Mouse (Mus musculus): ENCODE measurements around the gene Vti1a.

Gene Vti1a

GRCm38 (mm10) chr19:55561469-55561868, 245.4 kb downstream of the Vti1a start:
- DNase-seq (ENCODE audit: low spot score) = no peak

GRCm38 (mm10) chr19:55562487-55563147, 246.5 kb downstream of the Vti1a start:
- DNase-seq (ENCODE audit: low spot score) = no peak

GRCm38 (mm10) chr19:55563148-55563651, 247.1 kb downstream of the Vti1a start:
- no peak for DNase-seq (ENCODE audit: low spot score)

GRCm38 (mm10) chr19:55564104-55564938, 248.2 kb downstream of the Vti1a start:
- no peak for DNase-seq (ENCODE audit: low spot score)

- no peak for DNase-seq (ENCODE audit: low spot score)
Measured at GRCm38 (mm10) chr19:55565111-55565510, 249.0 kb downstream of the Vti1a start.

GRCm38 (mm10) chr19:55565523-55566369, 249.7 kb downstream of the Vti1a start:
- no peak for DNase-seq (ENCODE audit: low spot score)

- DNase-seq (ENCODE audit: low spot score) = no peak
Measured at GRCm38 (mm10) chr19:55569114-55569513, 253.0 kb downstream of the Vti1a start.

GRCm38 (mm10) chr19:55569894-55570293, 253.8 kb downstream of the Vti1a start:
- DNase-seq (ENCODE audit: low spot score) = no peak

- DNase-seq (ENCODE audit: low spot score) = no peak
Measured at GRCm38 (mm10) chr19:55570520-55571296, 254.6 kb downstream of the Vti1a start.

GRCm38 (mm10) chr19:55571486-55571885, 255.4 kb downstream of the Vti1a start:
- DNase-seq (ENCODE audit: low spot score) = no peak

- DNase-seq (ENCODE audit: low spot score) = no peak
Measured at GRCm38 (mm10) chr19:55577306-55578042, 261.4 kb downstream of the Vti1a start.

- no peak for DNase-seq (ENCODE audit: low spot score)
Measured at GRCm38 (mm10) chr19:55578094-55579085, 262.3 kb downstream of the Vti1a start.

- no peak for DNase-seq (ENCODE audit: low spot score)
Measured at GRCm38 (mm10) chr19:55579310-55579709, 263.2 kb downstream of the Vti1a start.

GRCm38 (mm10) chr19:55580152-55580551, 264.1 kb downstream of the Vti1a start:
- no peak for DNase-seq (ENCODE audit: low spot score)

GRCm38 (mm10) chr19:55580667-55581066, 264.6 kb downstream of the Vti1a start:
- DNase-seq (ENCODE audit: low spot score) = no peak

GRCm38 (mm10) chr19:55582896-55583653, 267.0 kb downstream of the Vti1a start:
- no peak for DNase-seq (ENCODE audit: low spot score)

- no peak for DNase-seq (ENCODE audit: low spot score)
Measured at GRCm38 (mm10) chr19:55585270-55586224, 269.5 kb downstream of the Vti1a start.
